Mouse (Mus musculus) cerebellum, adult 2 months (tissue): Measurements from ENCODE around the gene Lzic. TPM values are rescaled to one million over a fixed set of nuclear protein-coding genes. Genes with fewer than 3 reads are reported as not detected.

Source experiments
- DNase-seq, 2 experiments: peaks; one replicate each; pipeline ENCODE4 v3.0.0; 2021
- H3K27ac ChIP-seq: fragments of 200-500 bp; 2 replicates; pipeline ENCODE4 v1.5.1; 2012; ENCODE audit warnings: low read length, control low read depth, inconsistent platforms; ENCODE audit not compliant: insufficient read depth
- H3K27me3 ChIP-seq: fragments of 200-500 bp; 2 replicates; pipeline ENCODE4 v1.6.1; 2012; ENCODE audit warnings: inconsistent platforms, mild to moderate bottlenecking, low read length, moderate library complexity; ENCODE audit not compliant: control insufficient read depth, insufficient read depth
- H3K4me1 ChIP-seq: fragments of 200-500 bp; 2 replicates; pipeline ENCODE4 v1.6.1; 2011; ENCODE audit warnings: low read length; ENCODE audit not compliant: control insufficient read depth, insufficient read depth
- H3K4me3 ChIP-seq: fragments of 200-500 bp; replicated peaks from 2 replicates; pipeline ENCODE3; 2011; ENCODE audit warnings: mild to moderate bottlenecking, low read depth, low read length, control low read depth; ENCODE audit not compliant: insufficient read depth
- CTCF ChIP-seq: fragments of 200-500 bp; IDR thresholded peaks from 2 replicates; pipeline ENCODE4 v1.5.1; 2011; ENCODE audit warnings: low read depth, mild to moderate bottlenecking, control low read depth, low read length, moderate library complexity, borderline replicate concordance; ENCODE audit not compliant: insufficient read depth
- POLR2A ChIP-seq: fragments of 200-500 bp; IDR thresholded peaks from 2 replicates; pipeline ENCODE4 v1.6.1; 2011; ENCODE audit warnings: low read length, control low read depth, borderline replicate concordance; ENCODE audit not compliant: insufficient read depth
- WGBS: fragments of 180-500 bp; shearing (Covaris S2); methylation state at CpG from one replicate; pipeline ENCODE4 v1.1.7; 2018; 5-methylcytosine and 5-hydroxymethylcytosine counted together
- polyA plus RNA-seq: library from polyadenylated mRNA; depleted of rRNA; stranded (reverse); fragments of >200 nt; gene quantifications from 2 replicates; pipeline ENCODE4 v1.2.3, GENCODE M21; 2012

The Lzic gene
- polyA plus RNA-seq, 1 experiment: 15.3 TPM

DNA sequence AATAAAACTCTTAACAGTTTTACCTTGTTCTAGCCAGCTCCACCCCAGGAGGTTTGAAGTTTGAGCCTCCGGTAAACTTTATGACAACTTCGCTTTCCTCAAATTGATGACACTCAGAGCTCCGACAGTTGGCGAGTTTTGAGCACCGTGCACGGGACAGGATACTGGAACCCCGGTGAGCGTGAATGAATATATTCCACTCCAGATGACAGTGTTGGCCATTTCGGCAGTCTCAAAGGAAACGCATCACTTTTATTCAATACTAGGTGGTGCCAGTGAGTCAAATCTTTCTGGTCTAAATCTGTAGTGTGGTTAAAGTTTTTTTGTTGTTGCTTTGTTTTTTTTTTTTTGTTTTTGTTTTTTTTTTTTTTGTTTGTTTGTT, 787 bp downstream of the Lzic start:
- TF ChIP-seq CTCF: peak; percentile 15; the same call in 1 of the 2 replicates
- TF ChIP-seq POLR2A: no peak
- DNase-seq: peak in 1 of 2 experiments; percentile 39
- H3K4me3 ChIP-seq: peak overlapping the region; percentile 90
- 0 out of 2 replicates have a peak overlapping the region, but pooled peaks have one; percentile 4 for H3K27ac ChIP-seq
- no peaks in the 10 kb centered on the region; the same call in 1 of the 2 replicates for H3K4me1 ChIP-seq
- WGBS: under 1% methylated on average over 10 of the region's 10 CpGs
- no peaks in the 10 kb centered on the region for H3K27me3 ChIP-seq

DNA sequence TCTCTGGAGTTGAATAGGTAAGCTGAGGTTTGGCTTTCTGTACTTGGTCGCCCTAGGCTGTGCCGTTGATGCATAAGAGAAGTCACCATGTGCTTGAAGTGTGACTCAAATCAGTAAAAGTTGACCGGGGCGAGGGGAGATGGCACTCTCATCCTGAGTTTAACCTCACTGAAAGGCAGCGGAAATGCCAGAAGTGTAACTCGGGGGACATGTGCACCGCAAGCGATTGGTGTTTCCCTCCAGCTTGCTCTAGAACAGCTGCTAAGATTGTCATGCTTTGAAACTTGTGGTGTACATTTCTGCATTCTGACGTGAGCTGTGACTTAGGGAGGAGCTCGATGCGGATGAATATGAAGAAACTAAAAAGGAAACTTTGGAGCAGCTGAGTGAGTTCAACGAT, 2.7 kb downstream of the Lzic start:
- DNase-seq: no peak
- Histone ChIP-seq H3K27ac (no peak overlapping the region), H3K27me3 (no peaks in the 10 kb centered on the region), H3K4me1 (no peaks in the 10 kb centered on the region; the same call in 1 of the 2 replicates), H3K4me3 (no peak overlapping the region)
- WGBS: 91% methylated on average over 12 of the region's 12 CpGs
- no peak for TF ChIP-seq CTCF
- no peak for TF ChIP-seq POLR2A

- no peak for DNase-seq
- H3K4me3 ChIP-seq: no peak overlapping the region
- no peak for TF ChIP-seq CTCF
- TF ChIP-seq POLR2A: no peak
- 95% methylated on average over 14 of the region's 14 CpGs for WGBS
- H3K27ac ChIP-seq: no peak overlapping the region
- H3K27me3 ChIP-seq: no peaks in the 10 kb centered on the region
- no peaks in the 10 kb centered on the region; the same call in 1 of the 2 replicates for H3K4me1 ChIP-seq
These were observed 4.6 kb downstream of the Lzic start for GRCm38 (mm10) chr4:149489415-149490240.

DNA sequence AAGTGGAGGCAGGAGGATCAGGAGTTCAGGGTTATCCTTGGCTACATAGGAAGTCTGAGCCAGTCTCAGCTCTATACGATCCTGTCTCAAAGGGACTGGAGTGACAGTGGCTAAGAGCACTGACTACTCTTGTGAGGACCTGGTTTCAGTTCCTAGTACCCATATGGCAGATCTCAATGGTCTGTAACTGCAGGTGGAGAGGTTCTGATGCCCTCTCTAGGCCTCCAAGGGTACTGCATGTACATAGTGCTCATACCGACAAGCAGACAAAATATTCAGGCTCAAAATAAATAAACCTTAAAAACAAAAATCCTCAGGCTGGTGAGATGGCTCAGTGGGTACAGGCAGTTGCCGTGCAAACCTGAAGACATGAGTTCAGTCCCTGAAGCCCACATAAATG, 6.1 kb downstream of the Lzic start:
- Histone ChIP-seq H3K4me1 (no peaks in the 10 kb centered on the region; the same call in 1 of the 2 replicates), H3K4me3 (no peak overlapping the region), H3K27ac (no peak overlapping the region), H3K27me3 (no peaks in the 10 kb centered on the region)
- DNase-seq: no peak
- 98% methylated on average over 3 of the region's 3 CpGs for WGBS
- TF ChIP-seq CTCF: peak; percentile 24; the same call in 1 of the 2 replicates
- no peak for TF ChIP-seq POLR2A

GRCm38 (mm10) chr4:149496612-149497011, 11.6 kb downstream of the Lzic start:
- no peak overlapping the region; the same call in 1 of the 2 replicates for H3K27ac ChIP-seq
- 18% methylated on average over 2 of the region's 2 CpGs for WGBS
- TF ChIP-seq POLR2A (no peak), CTCF (no peak)
- peak in 1 of 2 experiments; percentile 18 for DNase-seq
- H3K27me3 ChIP-seq: no peaks in the 10 kb centered on the region
- no peak overlapping the region for H3K4me3 ChIP-seq
- H3K4me1 ChIP-seq: no peaks in the 10 kb centered on the region

- Histone ChIP-seq H3K4me1 (no peaks in the 10 kb centered on the region), H3K4me3 (no peak overlapping the region), H3K27me3 (no peaks in the 10 kb centered on the region), H3K27ac (no peak overlapping the region)
- TF ChIP-seq POLR2A (no peak), CTCF (no peak)
- 89% methylated on average over 8 of the region's 8 CpGs for WGBS
- DNase-seq: no peak
These were observed 13.9 kb downstream of the Lzic start for GRCm38 (mm10) chr4:149498901-149499300.

DNA sequence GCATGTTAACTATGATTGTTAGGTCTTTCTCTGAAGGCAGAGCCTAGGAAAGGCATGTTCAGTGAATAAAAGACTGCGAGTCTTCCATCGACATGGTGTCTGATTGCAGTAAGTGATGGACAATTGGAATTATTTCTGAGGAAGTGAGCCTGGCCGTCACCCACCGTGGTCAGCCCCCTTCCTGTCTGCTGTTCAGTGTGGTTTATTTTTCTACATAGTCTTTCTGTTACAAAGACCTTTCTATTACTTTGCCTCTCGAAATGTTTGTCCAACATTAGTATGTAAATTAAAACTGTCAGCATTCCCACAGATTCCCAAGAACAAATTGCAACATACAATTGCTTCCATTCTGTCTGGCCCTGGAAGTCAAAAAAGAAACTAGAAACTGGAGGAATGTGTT, 14.8 kb downstream of the Lzic start:
- no peak overlapping the region for H3K4me3 ChIP-seq
- 78% methylated on average over 5 of the region's 5 CpGs for WGBS
- no peak for TF ChIP-seq POLR2A
- no peak for TF ChIP-seq CTCF
- H3K27me3 ChIP-seq: no peaks in the 10 kb centered on the region
- H3K4me1 ChIP-seq: no peaks in the 10 kb centered on the region
- DNase-seq: no peak
- H3K27ac ChIP-seq: no peak overlapping the region

DNA sequence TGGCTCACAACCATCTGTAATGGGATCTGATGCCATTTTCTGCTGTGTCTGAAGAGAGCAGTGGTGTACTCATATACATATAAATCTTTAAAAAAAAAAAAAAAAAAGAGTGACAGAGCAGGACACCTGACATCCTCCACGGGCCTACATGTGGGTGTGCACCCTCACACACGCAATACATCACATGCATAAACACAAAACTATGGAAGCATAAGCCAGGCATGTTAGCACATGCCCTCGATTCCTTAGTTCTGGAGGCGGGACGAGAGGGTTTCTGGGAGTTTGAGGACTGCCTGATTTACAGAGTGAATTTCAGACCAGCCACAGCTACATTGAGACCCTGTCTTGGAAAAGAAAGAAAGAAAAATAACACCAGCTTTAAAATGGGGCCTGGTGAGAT, 19.3 kb downstream of the Lzic start:
- TF ChIP-seq CTCF: no peak
- DNase-seq: no peak
- 78% methylated on average over 5 of the region's 5 CpGs for WGBS
- Histone ChIP-seq H3K27ac (no peak overlapping the region), H3K4me3 (no peak overlapping the region), H3K27me3 (no peaks in the 10 kb centered on the region), H3K4me1 (no peaks in the 10 kb centered on the region)
